Mouse (Mus musculus): Measurements from ENCODE around the gene Pmf1.

The Pmf1 gene

DNA sequence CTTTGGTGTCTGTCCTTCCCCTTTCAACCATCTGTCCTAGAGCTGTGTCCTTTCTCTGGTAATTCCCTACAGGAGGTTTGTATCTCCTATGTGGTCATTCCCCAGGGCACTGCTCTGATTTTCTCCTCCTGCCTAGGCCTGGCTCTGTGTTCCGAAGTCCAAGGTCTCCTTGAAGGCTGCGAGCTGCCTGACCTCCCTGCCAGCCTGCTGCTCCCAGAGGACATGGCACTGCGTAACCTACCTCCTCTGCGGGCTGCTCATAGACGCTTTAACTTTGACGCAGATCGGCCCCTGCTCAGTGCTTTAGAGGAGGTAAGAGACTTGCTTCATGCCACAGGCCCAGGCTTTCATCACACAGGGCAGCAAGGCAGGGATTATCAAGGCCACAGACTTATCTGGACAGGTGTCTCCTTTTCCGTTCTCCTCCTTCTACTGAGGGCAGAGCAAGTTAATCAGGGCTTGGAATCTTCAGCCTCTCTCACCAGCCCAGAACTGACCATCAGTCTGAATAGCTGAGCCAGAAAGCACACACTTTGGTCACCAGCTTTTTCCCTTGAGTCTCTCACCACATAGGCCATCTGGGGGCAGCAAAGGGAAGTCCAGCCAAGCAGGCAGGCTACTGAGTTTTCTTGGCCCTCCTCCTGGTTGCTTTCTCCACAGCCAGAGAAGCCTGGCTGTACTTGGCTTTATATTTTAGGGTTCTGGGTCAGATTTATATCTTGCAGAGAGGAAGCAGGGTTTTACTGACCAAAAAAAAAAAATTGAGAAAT lies 55.5 kb downstream of the Pmf1 start:
- no peak for DNase-seq (ENCODE audit: low read depth, low spot score)

GRCm38 (mm10) chr3:88352907-88353306 lies 57.2 kb downstream of the Pmf1 start:
- DNase-seq (ENCODE audit: low read depth, low spot score): no peak

DNA sequence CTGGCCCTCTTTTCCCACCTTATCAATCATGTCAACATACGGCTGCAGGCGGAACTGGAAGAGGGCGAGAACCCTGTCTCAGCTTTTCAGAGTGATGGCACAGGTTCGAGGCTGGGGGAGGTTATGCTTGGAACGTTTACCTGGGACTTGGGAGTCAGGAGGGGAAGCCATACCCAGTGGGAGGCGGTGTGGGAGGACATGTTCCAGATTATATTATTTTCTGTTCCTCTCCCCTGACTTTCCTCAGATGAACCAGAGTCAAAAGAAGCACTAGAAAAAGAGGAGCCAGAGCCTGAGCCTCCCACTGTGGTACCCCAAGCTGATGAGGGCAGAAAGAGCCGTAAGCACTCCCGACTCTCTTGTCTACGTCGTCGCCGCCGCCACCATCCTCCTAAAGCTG lies 59.4 kb downstream of the Pmf1 start:
- no peak for DNase-seq (ENCODE audit: low read depth, low spot score)

Measured in mesoderm, embryonic 11.5 days (tissue).